Mouse (Mus musculus): ENCODE measurements at regions not wholly inside any gene's neighbourhood (a gene's known extent, or its start where the extent isn't known, plus 50 kb on each side); places are given as distances from the start of the nearest gene placed in this dataset.
"Not testable (repeated sequence)": the region's sequence is repeated elsewhere in the genome, so short reads cannot be mapped to it uniquely, and the experiment has no call there.

GRCm38 (mm10) chr2:135525779-135526178, 133.0 kb upstream of the Plcb4 start:
- no peak for DNase-seq

DNA sequence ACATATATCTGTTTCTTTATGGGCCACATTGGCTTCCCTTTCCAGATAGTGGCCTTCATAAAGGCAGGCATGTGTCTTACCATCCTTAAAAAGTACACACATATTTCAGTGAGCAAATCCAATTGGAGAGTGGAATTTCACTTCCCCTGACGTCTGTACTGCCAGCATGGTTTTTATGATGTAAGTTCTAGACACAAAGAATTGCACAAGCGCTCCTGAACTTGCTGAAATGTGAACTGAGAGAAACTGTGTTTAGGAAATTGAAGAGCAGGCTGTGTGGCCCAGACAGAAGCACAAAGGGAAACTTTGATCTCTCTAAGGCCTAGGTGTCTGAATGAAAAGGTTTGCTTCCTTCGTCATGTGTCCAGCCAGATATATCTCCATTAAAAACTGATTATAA, 129.2 kb upstream of the Plcb4 start:
- DNase-seq: no peak

GRCm38 (mm10) chr2:135536303-135536871, 122.4 kb upstream of the Plcb4 start:
- DNase-seq: peak; percentile 8

GRCm38 (mm10) chr2:135538022-135538421, 120.8 kb upstream of the Plcb4 start:
- DNase-seq: no peak

GRCm38 (mm10) chr2:135541058-135541457, 117.8 kb upstream of the Plcb4 start:
- no peak for DNase-seq

DNA sequence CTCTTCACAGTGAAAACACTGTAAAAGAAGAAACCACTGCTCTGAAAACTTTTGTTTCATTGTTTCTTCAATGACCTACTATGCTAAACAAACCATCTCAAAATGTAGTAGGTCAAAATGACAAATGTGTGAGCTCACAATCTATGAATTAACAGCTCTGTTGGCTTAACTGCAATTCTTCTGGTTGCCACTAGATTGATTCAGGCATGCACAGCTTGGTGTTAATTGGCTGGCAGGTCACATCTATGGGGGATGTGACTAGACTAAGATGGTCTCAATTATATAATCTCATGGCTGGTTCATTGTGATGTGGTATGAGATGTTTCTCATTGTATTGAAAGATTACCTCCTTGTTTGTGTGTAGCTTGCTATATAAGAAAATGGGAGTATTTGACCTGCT, 116.9 kb upstream of the Plcb4 start:
- no peak for DNase-seq

DNA sequence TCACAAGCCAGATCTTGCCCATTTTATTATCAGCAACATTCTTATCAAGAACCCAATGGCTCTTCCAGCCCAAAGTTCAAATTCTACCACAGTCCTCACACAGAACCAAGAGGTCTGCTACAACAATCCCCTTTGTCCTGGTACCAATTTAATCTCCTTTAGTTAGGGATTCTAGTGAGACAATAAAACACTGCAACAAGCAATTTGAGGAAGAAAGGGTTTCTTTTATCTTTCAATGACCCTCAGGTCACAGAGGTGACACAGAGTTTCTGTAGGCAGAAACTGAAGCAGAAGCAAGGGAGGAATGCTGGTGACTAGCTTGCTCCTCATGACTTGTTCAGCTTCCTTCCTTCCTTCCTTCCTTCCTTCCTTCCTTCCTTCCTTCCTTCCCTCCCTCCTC, 113.9 kb upstream of the Plcb4 start:
- no peak for DNase-seq

DNA sequence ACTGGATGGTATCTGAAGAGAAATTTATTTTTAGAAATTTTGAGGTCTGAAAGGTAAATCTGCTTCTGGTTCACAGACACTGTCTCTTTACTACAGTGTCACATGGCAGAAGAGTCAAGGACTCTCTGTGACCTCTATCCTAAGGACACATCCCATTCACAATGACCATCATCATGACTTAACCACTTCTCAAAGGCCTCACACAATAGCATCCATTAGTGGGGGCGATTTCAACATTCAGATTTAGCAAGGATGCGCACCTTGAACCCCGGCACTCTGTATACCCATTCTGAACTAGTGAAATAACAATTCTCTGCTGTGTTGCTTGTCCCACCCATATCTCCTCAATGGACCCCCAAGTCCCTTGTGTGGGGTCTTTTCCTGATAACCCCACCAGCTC, 110.8 kb upstream of the Plcb4 start:
- DNase-seq: no peak

GRCm38 (mm10) chr2:135553031-135553430, 105.8 kb upstream of the Plcb4 start:
- DNase-seq: no peak

DNA sequence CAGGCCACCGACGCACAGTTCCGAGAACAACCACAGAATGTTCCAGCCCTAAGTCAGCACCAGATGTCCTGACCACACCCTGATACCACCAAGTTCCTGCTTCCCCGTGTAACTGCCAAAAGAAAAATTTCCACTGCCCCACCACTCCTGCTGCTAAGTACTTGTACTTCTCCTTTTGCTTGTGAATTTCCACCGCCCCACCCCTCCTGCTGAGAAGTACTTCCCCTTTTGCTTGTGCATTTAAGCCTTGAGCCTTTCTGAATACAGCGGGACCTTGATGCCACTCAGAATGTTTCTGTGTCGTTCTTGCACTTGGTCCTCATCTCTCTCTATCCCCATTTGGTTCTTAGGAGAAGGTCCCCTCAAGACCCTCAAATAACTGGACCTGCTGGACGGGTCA, 100.8 kb upstream of the Plcb4 start:
- not testable (repeated sequence) for DNase-seq

DNA sequence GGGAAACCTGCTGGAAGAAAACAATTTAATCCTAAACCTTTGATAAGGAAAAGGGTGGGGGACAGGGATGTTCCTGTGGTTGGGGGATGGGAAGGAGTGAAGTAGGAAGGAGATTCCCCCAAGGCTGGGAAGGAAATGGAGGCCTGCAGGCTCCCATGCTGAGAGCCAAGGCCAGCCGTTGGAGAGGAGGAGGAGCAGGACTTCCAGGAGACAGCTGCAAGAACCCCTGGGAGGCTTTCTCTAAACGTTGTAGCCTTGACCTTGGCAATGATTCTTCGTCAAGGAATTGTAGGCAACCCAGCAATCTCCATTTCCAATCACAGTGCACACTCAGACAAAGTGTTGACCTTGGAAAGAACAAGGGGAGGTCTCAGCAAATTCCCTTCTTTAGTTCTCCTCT, 99.5 kb upstream of the Plcb4 start:
- no peak for DNase-seq

DNA sequence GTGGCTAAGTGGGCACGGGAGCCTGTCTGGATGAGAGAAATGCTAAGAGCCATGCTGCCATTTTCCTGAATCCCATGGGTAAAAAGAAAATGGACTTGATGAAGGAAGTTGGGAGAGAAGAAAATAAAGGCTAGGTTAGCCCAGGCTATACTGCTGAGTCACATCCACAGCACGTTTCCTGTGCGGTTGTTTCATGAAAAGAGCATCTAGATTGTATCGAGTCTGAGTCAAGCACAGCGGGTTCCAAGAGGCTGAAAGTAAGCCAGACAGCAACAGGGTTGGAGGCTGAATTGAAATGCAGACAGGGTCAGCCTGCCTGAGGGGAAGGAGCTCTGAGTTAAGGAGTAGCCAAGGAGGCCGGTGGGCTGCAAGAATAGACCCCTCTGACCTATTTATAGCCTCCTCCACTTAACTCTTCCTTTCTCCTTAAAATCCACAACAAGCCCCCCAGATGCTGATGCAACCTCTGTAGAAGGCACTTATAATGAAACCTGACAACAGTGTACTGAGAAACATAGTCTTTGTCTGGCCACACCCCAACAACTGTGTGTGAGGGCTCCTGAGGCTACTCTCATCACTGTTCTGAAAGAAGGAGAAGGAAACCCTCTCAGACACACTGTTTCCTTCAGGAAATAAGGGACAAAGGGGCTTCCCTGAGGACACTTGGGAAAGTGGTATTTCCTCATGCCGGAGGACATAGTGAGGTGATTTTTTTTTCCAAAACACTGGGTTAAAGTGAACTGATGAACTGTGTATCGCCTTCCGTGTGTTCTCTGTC, 98.7 kb upstream of the Plcb4 start:
- no peak for DNase-seq

GRCm38 (mm10) chr2:135560856-135561255, 98.0 kb upstream of the Plcb4 start:
- no peak for DNase-seq

DNA sequence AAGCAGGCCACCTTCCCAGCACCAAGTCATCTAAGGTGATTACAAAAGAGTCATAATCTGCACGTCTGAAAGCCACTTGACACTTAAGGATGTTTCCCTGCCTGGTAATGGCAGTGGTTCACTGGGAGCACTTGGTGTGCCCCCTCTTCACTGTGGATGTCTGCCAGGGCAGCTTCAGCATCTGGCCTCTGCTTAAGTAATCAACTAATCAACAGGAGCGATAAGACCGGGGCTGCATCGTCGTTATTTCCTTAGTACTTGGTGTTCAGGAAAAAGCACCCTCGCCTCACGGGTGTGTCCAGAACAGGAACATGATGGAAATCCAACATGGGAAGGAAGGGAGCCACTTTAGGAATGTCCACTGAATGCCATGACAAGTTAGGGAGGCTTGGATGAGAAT, 97.1 kb upstream of the Plcb4 start:
- DNase-seq: no peak

DNA sequence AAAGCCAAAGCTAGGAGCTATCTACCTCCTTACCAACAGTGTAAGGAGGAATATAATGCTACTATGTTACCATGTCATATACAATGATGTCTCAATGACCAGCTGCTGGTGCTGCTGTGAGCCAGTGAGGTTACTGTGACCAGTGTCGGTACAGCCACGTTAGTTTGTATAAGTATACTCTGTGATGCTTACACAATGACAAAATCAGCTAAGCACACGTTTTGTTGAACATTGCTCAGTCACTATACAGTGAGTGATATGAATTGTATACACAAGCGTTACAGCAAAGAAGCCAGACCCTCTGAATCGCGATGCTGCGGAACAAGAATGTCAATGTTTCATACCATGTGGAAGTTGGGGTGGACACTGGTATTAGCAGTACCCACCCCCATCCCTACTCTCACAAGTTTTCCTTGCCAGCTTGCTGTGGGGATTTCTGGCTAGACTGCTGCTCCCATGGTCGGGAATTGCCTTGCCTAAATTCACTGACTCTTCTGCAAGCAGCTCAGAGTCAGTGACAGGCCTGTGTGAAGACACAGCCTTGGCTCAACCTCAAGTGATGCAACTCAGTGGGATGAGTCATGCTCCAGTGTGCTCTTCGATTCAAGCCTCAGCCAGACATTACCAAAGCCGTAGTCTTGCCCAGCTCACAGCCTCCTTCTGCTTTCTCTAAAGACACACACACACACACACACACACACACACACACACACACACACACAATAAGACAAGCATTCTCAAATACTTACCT, 96.5 kb upstream of the Plcb4 start:
- no peak for DNase-seq

DNA sequence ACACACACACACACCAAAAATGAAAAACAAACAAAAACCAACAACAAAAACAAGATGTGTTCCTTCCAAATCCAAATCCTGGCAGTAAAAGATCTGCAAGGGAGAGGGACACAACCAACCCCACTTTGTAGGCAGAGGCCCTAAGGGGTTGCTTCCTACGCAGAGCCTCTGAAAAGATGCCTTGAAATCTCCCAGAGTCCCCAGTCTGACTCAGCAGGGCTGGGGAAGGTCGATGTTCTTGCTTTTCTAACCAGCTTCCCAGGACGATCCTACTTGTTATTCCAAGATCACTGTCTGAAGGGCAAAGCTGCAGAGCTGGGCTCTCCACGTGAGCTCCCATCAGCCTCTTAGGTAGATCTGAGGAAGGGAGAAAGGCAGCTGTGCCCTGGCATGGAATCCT, 94.6 kb upstream of the Plcb4 start:
- no peak for DNase-seq

DNA sequence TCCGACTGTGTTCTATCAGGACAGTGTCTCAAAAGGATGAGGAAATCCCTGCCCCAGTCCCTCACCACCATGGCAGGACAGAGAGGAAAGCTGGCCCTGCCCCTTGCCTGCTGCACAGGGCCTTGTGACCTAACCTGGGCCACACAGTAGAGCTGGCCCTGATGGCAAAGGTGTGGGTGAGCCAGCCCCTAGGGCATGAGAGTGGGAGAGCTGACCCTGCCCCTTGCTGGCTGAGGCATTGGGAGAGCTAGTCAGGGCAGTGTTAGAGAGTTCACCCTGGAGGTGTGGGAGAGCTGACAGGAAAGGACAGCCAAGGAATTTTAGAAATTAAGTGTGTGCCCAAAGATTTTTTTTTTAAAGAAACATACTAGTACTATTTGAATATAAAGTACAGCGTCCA, 90.5 kb upstream of the Plcb4 start:
- no peak for DNase-seq

GRCm38 (mm10) chr2:135571599-135571998, 87.2 kb upstream of the Plcb4 start:
- DNase-seq: no peak

GRCm38 (mm10) chr2:135577228-135577627, 81.6 kb upstream of the Plcb4 start:
- DNase-seq: no peak

GRCm38 (mm10) chr2:135578135-135578534, 80.7 kb upstream of the Plcb4 start:
- DNase-seq: peak; percentile 11

- DNase-seq: no peak
These were observed 79.3 kb upstream of the Plcb4 start for GRCm38 (mm10) chr2:135579514-135579913.

DNA sequence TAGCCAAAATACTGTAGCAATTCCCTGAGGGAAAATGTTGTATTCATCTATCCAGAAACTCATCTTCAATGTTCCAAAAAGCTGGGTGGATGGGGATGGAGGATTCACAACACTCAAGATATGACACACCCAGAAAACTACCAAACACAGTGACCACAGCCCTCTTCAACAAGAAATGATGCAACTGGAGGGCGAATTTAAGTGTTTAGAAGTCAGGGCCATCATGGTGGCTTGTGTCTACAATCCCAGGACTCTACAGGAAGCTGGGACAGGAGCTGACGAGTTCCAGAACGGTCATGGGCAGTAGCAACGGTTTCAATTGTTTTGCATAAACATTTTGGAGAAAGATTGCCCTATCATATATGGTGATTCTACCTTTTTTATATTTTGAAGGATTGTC, 78.8 kb upstream of the Plcb4 start:
- DNase-seq: no peak

- no peak for DNase-seq
These were observed 76.5 kb upstream of the Plcb4 start for GRCm38 (mm10) chr2:135582341-135582740.

- peak; percentile 33 for DNase-seq
These were observed 52.5 kb upstream of the Plcb4 start for GRCm38 (mm10) chr2:135606306-135606705.

Data from embryo, embryonic 11 days (tissue).